26 mouse cellular contexts compared by ENCODE assay signal in the genomic region with DNA sequence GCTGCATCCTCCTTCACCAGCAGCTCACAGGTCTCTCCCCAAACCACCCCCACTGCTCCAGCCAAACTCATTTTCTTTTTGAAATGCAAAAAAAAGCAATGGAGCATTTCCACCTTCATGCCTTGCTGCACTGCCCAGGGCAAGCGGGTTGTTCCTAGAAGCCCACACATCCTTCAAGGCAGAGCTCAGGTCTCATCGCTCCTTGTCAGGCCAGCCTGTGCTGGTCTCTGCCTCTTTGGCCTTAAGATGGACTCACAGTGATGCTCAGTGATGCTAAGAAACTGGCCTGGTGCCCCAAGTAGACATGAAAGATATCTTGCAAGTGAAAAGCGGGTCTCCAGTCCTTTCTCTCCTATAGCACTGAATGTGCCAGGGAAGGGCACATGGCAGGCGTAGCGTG.
"Had no signal": no experiment of that assay in that cellular context is flagged by ENCODE, and none has a peak within 500 bp of the region (broad histone marks: within the 10 kb centered on the region; RNA-seq: fewer than 3 reads in every experiment).

No protein-coding gene starts in this region.

- H3K9ac ChIP-seq: heart, embryonic 13.5 days; heart, embryonic 15.5 days; hindbrain, embryonic 12.5 days; hindbrain, embryonic 14.5 days; intestine, embryonic 15.5 days; limb, embryonic 12.5 days; liver, embryonic 12.5 days; liver, embryonic 14.5 days had no signal

- H3K4me1 ChIP-seq: intestine, embryonic 15.5 days; limb, embryonic 12.5 days had no signal

- H3K27ac ChIP-seq: gastrocnemius, adult 2 months; heart, adult 2 months; heart, embryonic 13.5 days; heart, embryonic 15.5 days; hindbrain, embryonic 10.5 days; hindbrain, embryonic 12.5 days; hindbrain, embryonic 14.5 days; intestine, embryonic 15.5 days; layer of hippocampus, adult 2 months; left cerebral cortex, adult 2 months; limb, embryonic 12.5 days; liver, embryonic 12.5 days; liver, embryonic 14.5 days had no signal

- H3K27me3 ChIP-seq: heart, embryonic 13.5 days; heart, embryonic 15.5 days; hindbrain, embryonic 12.5 days; intestine, embryonic 15.5 days; limb, embryonic 12.5 days; liver, embryonic 12.5 days had no signal

- H3K9me3 ChIP-seq: heart, embryonic 15.5 days; hindbrain, embryonic 12.5 days; intestine, embryonic 15.5 days; limb, embryonic 10.5 days; limb, embryonic 12.5 days; liver, embryonic 12.5 days had no signal

- ATAC-seq: hindbrain, embryonic 16.5 days; intestine, embryonic 15.5 days; intestine, postnatal 0 days; liver, embryonic 12.5 days had no signal

- H3K4me2 ChIP-seq: heart, embryonic 11.5 days; heart, embryonic 13.5 days; heart, embryonic 15.5 days; hindbrain, embryonic 12.5 days; hindbrain, embryonic 14.5 days; intestine, embryonic 15.5 days; limb, embryonic 12.5 days; liver, embryonic 12.5 days had no signal

- H3K4me3 ChIP-seq: gastrocnemius, adult 2 months; heart, adult 2 months; heart, embryonic 13.5 days; heart, embryonic 15.5 days; hindbrain, embryonic 10.5 days; hindbrain, embryonic 12.5 days; intestine, embryonic 15.5 days; layer of hippocampus, adult 2 months; left cerebral cortex, adult 2 months; limb, embryonic 10.5 days; limb, embryonic 12.5 days; liver, embryonic 12.5 days had no signal

- DNase-seq: gastrocnemius, adult 2 months; gastrocnemius, postnatal 10 days; gastrocnemius, postnatal 25 days; heart, adult 2 months; heart, postnatal 14 days; heart, postnatal 36 days; kidney, adult 2 months; kidney, adult 9 months; kidney, postnatal 25 days; kidney, postnatal 4 days; liver had no signal

- H3K36me3 ChIP-seq: heart, embryonic 13.5 days; heart, embryonic 15.5 days; hindbrain, embryonic 10.5 days; hindbrain, embryonic 12.5 days; intestine, embryonic 15.5 days; limb, embryonic 10.5 days; limb, embryonic 12.5 days; liver, embryonic 12.5 days had no signal
